Mouse (Mus musculus): ENCODE data around the gene Rhox3a. TPM values are rescaled to one million over a fixed set of nuclear protein-coding genes. Genes with fewer than 3 reads are reported as not detected.

Gene Rhox3a
- total RNA-seq (2023), result not detected

DNA sequence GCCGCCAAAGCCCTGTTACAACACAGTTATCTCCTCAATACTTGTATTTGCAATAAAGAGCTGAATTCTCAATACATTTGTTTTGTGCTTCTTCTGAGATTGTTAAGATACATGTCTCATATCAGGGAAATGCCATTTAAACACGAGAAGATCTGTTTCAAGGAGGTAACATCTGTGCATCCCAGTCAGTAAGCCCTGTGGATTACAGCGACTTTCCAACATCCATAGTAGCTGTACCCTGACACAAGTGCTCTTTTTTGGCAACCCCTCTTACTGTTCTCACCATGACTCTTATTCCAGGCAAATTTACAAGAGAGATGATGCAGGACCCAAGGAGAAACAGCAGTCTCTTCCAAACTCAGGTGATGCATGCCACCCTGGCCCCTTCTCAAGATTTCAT is at the start of gene Rhox3a:
TSS of gene Rhox3a (plus strand) at position 301 of the 400 bp plus-strand sequence.

DNA sequence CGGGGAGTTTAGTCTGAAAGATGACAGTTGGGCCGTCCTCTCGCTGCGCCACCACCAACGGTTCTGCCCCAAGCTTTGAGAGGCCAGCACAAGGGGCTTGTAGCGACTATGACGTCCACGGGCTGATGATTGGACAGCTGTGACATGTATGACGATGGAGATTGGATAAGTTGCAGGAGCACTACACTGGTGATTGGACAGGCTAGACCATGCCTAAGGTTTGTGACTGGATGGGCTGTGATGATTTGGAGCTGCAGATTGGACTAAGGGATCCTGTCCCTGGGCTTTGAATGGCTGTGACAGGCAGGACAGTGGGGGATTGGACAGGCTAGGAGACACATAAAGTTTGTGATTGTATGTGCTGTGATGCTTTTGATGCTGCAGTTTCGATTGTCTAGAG is 38.8 kb upstream of the Rhox3a start, which contains the start of gene Gm9:
TSS of gene Gm9 (minus strand) at position 101 of the 400 bp plus-strand sequence.

DNA sequence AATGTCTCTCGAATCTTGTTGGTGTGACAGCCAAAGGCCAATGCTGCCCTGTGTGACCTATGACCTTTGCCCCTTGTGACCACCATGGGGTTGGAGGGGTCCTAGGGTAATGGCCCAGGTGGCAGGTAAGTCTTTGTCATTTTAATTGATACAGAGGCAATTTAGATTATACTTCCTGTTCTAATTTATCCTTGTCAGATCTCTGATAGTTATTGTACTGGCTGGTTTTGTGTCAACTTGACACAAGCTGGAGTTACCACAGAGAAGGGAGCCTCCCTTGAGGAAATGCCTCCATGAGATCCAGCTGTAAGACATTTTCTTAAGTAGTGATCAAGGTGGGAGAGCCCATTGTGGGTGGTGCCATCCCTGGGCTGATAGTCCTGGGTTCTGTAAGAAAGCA is 27.6 kb upstream of the Rhox3a start, which contains the start of gene Rhox1:
TSS of gene Rhox1 (minus strand) at position 101 of the 400 bp plus-strand sequence.

DNA sequence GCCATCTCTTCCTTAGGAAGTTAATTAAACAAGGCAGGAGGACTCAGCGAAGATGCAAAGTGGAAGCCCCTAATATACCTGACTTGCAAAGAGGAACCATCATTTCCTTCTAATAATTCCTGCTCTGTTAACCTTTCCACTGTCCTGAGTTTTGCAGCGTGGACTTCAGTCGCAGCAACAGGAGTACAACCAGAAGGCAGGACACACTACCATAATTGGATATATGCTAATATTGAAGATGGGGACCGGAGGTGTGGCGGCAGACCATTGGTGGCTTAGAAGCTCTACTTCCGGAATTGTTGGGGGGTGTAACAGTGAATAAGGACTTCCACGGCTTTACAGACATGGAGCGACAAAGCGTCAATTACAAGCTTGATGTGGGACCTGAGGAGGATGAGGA is 5.0 kb upstream of the Rhox3a start, which contains the start of gene Rhox2a:
TSS of gene Rhox2a (plus strand) at position 301 of the 400 bp plus-strand sequence.

DNA sequence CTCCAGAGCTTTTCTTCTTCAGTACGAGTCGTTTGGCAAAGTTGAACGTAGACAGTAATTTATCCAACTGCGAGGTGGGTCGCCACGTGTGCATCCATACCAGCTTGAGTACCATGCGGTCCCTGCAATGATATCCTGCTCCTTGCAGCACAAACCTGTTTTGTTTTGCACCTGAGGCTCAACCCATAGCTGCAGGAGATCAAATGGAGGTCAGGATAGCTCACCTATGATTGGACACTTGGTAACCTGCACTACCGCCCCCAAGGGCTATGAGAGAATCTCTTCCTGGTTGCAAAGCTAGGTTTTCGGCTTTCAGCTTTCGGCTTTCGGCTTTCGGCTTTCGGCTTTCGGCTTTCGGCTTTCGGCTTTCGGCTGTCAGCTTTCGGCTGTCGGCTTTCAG is 15.3 kb downstream of the Rhox3a start, which contains the start of gene Rhox4a:
TSS of gene Rhox4a (plus strand) at position 301 of the 400 bp plus-strand sequence.

Other genes starting within 250 kb of the Rhox3a start
- not detected for gene Sowahd, start 201.1 kb upstream of the Rhox3a start, total RNA-seq (2023)
- gene Rpl39, start 164.5 kb upstream of the Rhox3a start, total RNA-seq (2023), result 1,478 TPM
- 27.4 TPM for gene Upf3b, start 139.6 kb upstream of the Rhox3a start, total RNA-seq (2023)
- 16.9 TPM for gene Nkap, start 123.1 kb upstream of the Rhox3a start, total RNA-seq (2023)
- not detected for gene Akap14, start 81.1 kb upstream of the Rhox3a start, total RNA-seq (2023)
- gene Ndufa1, start 58.8 kb upstream of the Rhox3a start, total RNA-seq (2023), result 87.6 TPM
- 3.2 TPM for gene Rnf113a1, start 58.7 kb upstream of the Rhox3a start, total RNA-seq (2023)
- not detected for gene Gm9, start 38.9 kb upstream of the Rhox3a start, total RNA-seq (2023)
- not detected for gene Rhox1, start 27.7 kb upstream of the Rhox3a start, total RNA-seq (2023)
- gene Rhox2a, start 4.9 kb upstream of the Rhox3a start, total RNA-seq (2023), result not detected
- not detected for gene Rhox4a, start 15.4 kb downstream of the Rhox3a start, total RNA-seq (2023)
- not detected for gene Rhox3a2, start 130.1 kb downstream of the Rhox3a start, total RNA-seq (2023)
- not detected for gene Rhox4a2, start 140.9 kb downstream of the Rhox3a start, total RNA-seq (2023)
- gene Rhox2b, start 162.1 kb downstream of the Rhox3a start, total RNA-seq (2023), result not detected
- not detected for gene Rhox4b, start 182.6 kb downstream of the Rhox3a start, total RNA-seq (2023)
- gene Rhox2c, start 203.8 kb downstream of the Rhox3a start, total RNA-seq (2023), result not detected
- gene Rhox3c, start 208.7 kb downstream of the Rhox3a start, total RNA-seq (2023), result not detected
- not detected for gene Rhox4c, start 230.4 kb downstream of the Rhox3a start, total RNA-seq (2023)
- gene Rhox2d, start 243.5 kb downstream of the Rhox3a start, total RNA-seq (2023), result not detected